Mouse (Mus musculus): ENCODE measurements around the gene Sstr5.

Gene Sstr5

GRCm38 (mm10) chr17:25497013-25497412 is at the start of gene Sstr5:
Sstr5 (minus strand) TSS chr17:25497288.
- peak; percentile 47 to 67 for DNase-seq

GRCm38 (mm10) chr17:25541768-25542167 is 44.7 kb upstream of the Sstr5 start:
- no peak for DNase-seq

GRCm38 (mm10) chr17:25540731-25541130 is 43.6 kb upstream of the Sstr5 start:
- no peak for DNase-seq

DNA sequence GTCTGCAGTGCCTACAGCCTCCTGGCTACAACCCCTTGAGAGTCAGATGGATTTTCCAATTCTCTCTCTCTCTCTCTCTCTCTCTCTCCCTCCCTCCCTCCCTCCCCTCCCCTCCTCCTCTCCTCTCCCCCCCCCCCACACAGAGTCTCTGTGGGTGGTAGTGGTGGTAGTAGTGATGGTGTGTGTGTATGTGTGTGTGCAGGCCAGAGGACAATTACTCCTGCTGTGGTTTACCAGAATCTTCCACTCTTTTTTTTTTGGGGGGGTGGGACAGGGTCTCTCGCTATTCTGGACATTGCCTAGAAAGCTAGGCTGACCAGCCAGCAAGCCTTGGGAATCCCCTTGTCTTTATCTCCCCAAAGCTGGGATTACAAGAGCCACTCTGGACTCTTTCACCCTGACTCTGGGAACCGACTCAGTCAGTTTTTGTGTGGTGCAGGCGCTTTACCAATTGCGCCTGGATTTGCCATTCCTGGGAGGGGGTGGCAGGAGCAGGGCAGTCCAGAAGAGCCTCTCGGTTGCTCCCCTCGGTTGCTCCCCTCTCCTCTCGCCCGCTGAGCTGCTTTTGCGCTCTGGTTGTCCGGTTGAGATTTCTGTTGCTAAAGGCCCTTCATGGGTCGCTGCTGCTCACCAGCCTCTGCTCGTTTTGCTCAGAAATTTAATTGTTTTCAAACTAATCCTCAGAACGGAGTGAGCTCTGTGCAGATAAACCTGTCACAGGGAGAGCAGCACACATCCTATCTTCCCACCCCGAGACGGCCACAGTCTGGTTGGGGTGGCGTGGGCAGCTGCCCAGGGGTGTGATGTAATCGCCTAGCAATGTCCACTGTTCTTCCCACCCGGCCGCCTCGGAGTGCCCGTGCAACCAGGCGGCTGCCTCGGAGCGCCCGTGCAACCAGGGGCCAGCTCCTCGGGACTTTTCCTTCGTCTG is 42.1 kb upstream of the Sstr5 start:
- DNase-seq = peak; percentile 56 to 77

- DNase-seq = no peak
Observed at GRCm38 (mm10) chr17:25530357-25531022, 33.4 kb upstream of the Sstr5 start.

DNA sequence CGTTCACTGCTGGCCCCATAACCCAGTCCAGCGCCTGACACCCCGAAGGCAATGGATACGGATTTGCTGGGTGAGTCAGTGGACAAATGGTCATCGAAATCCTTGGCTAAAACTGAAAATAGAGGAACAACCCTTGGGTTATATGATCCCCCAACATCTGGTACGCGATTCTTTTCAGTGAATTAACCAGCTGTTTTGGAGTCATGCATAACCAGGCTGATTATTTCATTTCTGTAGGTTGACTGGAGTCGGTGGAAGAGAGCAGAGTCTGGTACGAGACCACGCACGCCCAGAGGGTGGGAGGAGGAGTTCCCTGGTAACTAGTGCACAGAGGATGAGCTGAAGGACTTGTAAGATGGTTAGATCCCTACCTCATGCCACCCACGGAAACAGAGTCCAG is 25.0 kb upstream of the Sstr5 start:
- no peak for DNase-seq

DNA sequence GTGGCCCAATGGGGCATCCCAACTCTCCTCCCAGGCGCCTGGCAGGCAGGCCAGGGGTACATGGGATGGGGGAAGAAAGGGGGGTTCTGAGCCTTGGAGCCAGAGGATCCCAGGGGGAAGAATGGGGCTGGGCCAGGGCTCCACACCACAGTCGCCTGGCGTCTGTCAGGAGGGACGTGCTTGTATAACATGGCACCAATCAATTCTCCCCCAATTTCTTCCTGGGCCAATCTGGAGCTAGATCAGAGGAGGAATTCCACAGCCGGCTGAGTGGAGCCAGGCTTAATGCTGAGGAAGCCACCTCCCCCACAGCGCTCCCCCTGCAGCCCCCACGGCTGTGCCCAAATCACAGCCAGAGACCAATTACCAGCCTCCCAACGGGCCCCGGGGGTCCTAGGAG is 23.4 kb upstream of the Sstr5 start:
- peak in 1 of 2 experiments; percentile 27 for DNase-seq

GRCm38 (mm10) chr17:25519511-25519910 is 22.4 kb upstream of the Sstr5 start:
- no peak for DNase-seq

- DNase-seq = peak; percentile 31 to 51
Observed at GRCm38 (mm10) chr17:25518144-25518543, 21.1 kb upstream of the Sstr5 start.

GRCm38 (mm10) chr17:25516315-25516714 is 19.2 kb upstream of the Sstr5 start:
- DNase-seq = peak; percentile 22 to 34

DNA sequence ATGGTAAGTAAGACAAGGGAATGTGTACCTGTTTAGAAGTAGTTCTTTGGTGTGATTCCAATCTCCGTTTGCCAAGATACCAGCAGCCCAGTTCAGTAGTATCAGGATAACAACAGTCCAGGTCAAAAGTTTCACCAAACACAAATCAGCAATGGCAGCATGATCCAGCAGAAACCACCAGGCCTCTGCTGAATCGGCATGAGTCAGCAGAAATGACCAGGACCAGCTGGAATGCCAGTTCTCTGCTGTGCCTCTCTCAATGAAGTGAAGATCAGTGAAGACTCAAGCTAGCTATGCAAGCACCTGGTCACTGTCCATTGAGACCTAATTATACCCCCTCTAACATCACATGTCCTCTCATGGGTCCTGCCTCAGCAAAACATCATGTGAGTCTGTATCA is 17.0 kb upstream of the Sstr5 start:
- no peak for DNase-seq

- DNase-seq = no peak
Observed at GRCm38 (mm10) chr17:25511876-25512275, 14.8 kb upstream of the Sstr5 start.

GRCm38 (mm10) chr17:25510074-25510830 is 13.2 kb upstream of the Sstr5 start:
- DNase-seq = no peak

DNA sequence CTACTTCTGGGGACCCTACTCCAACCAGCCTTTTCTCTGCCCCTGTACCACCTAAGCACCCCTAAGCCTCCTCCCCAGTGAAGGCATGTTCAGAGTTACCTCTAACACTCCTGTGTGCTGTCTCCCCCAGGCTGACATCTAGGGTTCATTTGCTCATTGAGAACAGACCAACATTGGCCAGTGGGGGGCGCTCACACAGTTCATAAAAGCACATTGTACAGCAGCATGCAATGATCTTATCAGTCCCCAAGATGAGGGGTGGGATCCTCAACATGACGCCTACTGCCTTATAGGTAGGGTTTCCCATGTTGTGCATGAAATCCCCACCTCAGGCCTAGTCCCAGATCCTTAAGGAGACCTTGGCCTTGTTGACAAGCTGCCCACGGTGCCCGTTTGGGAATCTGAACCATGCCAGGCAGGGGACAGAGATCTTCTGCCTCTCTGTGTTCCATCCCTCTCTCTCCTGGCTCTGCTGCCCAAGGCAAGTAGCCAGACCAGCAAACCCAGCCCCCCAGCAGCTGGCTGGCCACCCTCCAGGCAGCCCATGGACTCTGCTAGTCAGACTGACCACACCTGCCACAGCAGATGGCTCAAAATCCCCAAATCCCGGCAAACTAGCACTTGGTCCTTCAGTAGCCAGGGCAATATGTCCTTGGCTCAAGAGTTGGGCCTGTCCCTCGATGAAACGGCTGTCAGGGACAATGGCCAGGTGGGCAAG is 11.9 kb upstream of the Sstr5 start:
- DNase-seq = peak; percentile 65 to 67

GRCm38 (mm10) chr17:25507799-25508198 is 10.7 kb upstream of the Sstr5 start:
- peak; percentile 85 for DNase-seq

GRCm38 (mm10) chr17:25502599-25502998 is 5.5 kb upstream of the Sstr5 start:
- no peak for DNase-seq

- no peak for DNase-seq
Observed at GRCm38 (mm10) chr17:25482092-25482491, 15.0 kb downstream of the Sstr5 start.

DNA sequence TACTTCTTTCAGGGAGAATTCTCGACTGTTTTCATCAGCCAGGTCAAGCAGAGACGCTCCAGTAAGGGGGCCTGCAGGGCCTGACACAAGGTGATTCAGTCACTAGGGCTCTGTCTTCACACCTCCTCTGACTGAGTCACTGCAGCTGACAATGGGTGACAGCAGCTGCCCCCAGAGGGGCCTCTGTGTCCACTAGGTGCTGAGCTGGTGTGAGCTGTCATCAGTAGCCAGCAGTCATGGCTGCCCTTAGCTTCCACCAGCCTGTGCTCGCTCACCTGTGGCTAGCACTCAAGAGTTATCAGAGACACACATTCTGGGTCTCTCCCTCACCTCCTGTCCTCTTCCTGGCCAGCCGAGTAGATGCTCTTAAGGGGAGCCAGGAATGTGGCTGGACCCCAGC is 16.3 kb downstream of the Sstr5 start:
- no peak for DNase-seq

DNA sequence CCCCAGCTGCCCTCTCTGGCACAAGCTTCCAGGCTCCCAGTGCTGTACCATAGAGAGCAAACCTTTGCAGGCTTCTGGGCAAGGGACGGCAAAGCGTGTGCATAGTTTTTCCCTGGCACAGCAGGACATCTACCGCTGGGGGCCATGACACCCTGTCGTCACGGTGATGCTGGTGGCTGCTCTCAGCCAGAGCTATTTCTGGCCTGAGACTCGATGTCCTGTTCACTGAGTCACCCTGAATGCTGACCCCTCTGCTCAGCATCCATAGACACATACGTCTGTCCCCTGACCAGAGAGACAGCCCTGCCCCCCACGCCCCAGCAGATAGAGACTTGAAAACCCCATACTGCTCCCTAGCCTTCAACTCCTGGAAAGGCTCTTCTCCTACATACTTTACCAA is 16.9 kb downstream of the Sstr5 start:
- DNase-seq = no peak

DNA sequence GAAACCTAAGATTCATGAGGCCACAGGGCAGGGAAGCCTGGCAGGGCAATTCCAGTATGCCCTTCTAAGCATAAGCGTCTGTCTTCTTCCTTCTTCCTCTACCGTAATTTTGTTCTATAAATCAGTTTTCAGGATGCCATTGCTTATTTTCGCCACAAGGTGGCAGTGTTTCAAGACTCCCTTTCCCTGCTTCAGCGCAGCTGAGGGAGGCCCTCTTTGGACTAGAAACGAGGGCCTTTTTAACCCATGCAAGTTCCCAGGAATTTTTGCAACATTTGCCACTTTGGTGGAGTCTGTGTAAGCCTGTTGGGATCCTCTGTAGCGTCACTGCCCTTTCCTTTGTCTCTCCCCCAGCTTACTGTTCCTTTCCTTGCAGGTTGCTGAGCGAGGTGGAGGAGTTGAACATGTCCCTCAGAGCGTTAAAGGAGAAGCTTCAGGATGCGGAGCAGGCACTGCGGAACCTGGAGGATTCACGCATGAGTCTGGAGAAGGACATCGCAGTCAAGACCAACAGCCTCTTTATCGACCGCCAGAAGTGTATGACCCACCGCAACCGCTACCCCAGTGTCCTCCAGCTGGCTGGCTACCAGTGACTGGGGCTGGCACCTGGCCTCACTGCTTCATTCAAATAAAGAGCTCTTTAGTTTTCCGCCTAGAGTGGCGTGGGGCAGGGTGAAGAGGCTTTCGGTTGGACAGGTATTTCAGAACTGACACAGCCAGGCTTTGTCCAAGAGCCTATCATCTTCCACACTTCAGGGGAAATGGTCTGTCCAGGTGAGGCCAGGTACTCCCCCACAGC is 20.9 kb downstream of the Sstr5 start:
- peak; percentile 61 to 69 for DNase-seq

- DNase-seq = peak; percentile 84 to 91
Observed at GRCm38 (mm10) chr17:25474330-25475077, 22.6 kb downstream of the Sstr5 start.

Measured in kidney, postnatal 4 days (tissue).